Mouse (Mus musculus): Measurements from ENCODE around the gene Nol3. TPM values are rescaled to one million over a fixed set of nuclear protein-coding genes. Genes with fewer than 3 reads are reported as not detected.

The Nol3 gene
- polyA plus RNA-seq, 1 experiment from 2014 or later = 3.1 TPM

GRCm38 (mm10) chr8:105265128-105265527 lies 10.8 kb upstream of the Nol3 start:
- Histone ChIP-seq H3K4me2 (peak overlapping the region; percentile 86), H3K9me3 (no peaks in the 10 kb centered on the region), H3K9ac (no peak overlapping the region), H3K36me3 (no peaks in the 10 kb centered on the region), H3K27me3 (peaks cover 72% of the 10 kb centered on the region), H3K4me1 (peaks cover 38% of the 10 kb centered on the region), H3K4me3 (peak overlapping the region; percentile 68), H3K27ac (no peak overlapping the region)
- no peak for ATAC-seq (ENCODE audit: insufficient number of reproducible peaks, low FRiP score, low TSS enrichment, low read depth)
- WGBS = 5% methylated on average over 10 of the region's 10 CpGs

- Histone ChIP-seq H3K4me2 (no peak overlapping the region), H3K4me3 (no peak overlapping the region), H3K36me3 (no peaks in the 10 kb centered on the region), H3K27me3 (peaks cover 73% of the 10 kb centered on the region), H3K9ac (no peak overlapping the region), H3K4me1 (peaks cover 46% of the 10 kb centered on the region), H3K9me3 (no peaks in the 10 kb centered on the region), H3K27ac (no peak overlapping the region)
- ATAC-seq (ENCODE audit: insufficient number of reproducible peaks, low FRiP score, low TSS enrichment, low read depth) = no peak
- WGBS = 36% methylated on average over 13 of the region's 13 CpGs
Observed at GRCm38 (mm10) chr8:105266775-105267174, 9.2 kb upstream of the Nol3 start.

DNA sequence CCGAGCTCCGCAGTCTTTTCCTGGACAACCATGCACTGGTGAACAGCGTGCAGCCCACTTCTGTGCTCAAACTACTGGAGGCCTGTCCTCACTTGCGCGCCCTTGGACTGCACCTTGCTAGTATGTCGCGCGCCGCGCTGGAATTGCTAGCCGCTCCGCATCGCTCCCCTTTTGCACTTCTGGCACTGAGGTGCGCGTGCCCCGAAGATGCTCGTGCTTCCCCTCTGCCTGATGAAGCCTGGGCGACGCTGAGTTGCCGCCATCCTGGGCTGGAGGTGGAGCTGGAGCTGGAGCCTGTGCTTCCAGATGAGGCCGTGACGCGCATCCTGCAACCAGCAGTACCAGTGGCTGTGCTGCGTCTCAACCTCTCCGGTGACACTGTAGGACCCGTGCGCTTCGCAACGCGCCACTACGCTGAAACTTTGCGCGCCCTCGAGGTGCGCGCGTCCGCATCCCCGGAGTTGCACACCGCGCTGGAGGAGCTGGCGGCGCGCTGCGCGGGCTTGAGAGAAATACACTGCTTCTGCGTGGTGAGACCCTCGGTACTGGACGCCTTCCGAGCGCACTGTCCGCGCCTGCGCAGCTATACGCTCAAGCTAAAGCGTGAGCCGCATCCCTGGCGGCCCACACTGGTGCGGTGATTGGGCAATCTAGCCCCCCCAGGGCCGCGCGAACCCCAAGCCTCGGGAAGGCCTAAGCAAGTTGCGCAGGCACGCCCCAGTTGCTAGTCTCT lies 7.4 kb upstream of the Nol3 start:
- Histone ChIP-seq H3K4me2 (peak overlapping the region; percentile 83), H3K27ac (no peak overlapping the region), H3K4me1 (peaks cover 47% of the 10 kb centered on the region), H3K9ac (no peak overlapping the region), H3K9me3 (no peaks in the 10 kb centered on the region), H3K4me3 (peak overlapping the region; percentile 43), H3K36me3 (no peaks in the 10 kb centered on the region), H3K27me3 (peaks cover 83% of the 10 kb centered on the region)
- ATAC-seq (ENCODE audit: insufficient number of reproducible peaks, low FRiP score, low TSS enrichment, low read depth) = no peak
- 2% methylated on average over 65 of the region's 65 CpGs for WGBS

DNA sequence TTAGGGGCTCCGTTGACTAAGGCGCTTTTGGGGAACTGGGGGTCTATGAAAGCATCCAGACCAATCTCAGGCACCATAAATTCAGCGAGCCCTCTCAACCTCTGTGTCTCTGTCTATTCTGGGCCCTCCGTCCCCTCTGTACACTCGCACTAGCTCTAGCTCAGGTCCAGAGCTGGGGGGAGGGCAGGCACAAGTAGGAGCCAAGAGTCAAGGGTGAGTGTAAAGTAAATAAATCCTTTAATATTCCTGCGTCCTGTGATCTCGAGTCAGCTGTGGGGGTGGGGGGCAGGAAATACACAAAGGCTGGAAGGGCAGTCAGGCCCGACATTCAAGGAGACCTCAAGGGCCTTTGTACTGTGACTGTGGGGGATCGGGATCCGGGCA lies 6.9 kb upstream of the Nol3 start:
- peak overlapping the region; percentile 43 for H3K4me3 ChIP-seq
- peak overlapping the region; percentile 83 for H3K4me2 ChIP-seq
- 6% methylated on average over 10 of the region's 10 CpGs for WGBS
- no peaks in the 10 kb centered on the region for H3K36me3 ChIP-seq
- no peaks in the 10 kb centered on the region for H3K9me3 ChIP-seq
- no peak overlapping the region for H3K27ac ChIP-seq
- H3K9ac ChIP-seq = no peak overlapping the region
- peaks cover 82% of the 10 kb centered on the region for H3K27me3 ChIP-seq
- peaks cover 43% of the 10 kb centered on the region for H3K4me1 ChIP-seq
- ATAC-seq (ENCODE audit: insufficient number of reproducible peaks, low FRiP score, low TSS enrichment, low read depth) = no peak

DNA sequence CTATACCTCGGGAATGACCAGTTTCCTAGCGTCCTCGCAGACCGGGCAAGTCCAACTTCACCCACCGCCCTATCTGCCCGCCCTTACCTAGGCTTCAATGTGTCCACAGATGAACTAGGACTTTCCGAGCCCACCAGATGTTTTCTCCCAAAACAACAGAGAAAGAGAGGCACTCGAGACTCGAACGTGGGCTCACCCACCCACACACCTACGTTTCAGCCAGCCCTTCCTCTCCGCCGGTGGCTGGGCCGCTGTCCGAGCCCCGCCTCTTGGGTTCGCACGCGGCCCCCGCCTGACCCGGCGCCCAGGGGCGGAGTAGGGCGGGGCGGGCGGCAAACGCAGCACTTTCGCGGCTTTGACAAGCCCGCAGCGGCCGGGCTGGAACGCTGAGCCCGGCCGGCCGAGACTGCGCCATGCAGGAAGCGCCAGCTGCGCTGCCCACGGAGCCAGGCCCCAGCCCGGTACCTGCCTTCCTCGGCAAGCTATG lies 6.4 kb upstream of the Nol3 start, which contains the start of gene Hsf4:
Gene Hsf4, plus strand, starts transcription at position 341 of the 487 bp plus-strand sequence.
- no peaks in the 10 kb centered on the region for H3K36me3 ChIP-seq
- peaks cover 85% of the 10 kb centered on the region for H3K27me3 ChIP-seq
- H3K27ac ChIP-seq = no peak within 1 kb of the TSS
- peak within 1 kb of the TSS; percentile 83 for H3K4me2 ChIP-seq
- peaks cover 42% of the 10 kb centered on the region for H3K4me1 ChIP-seq
- WGBS = 1% methylated on average over 42 of the region's 42 CpGs
- ATAC-seq (ENCODE audit: insufficient number of reproducible peaks, low FRiP score, low TSS enrichment, low read depth) = no peak
- H3K9ac ChIP-seq = 0 out of 2 replicates have a peak within 1 kb of the TSS, but pooled peaks have one; percentile 7
- H3K4me3 ChIP-seq = peak within 1 kb of the TSS; percentile 43
- H3K9me3 ChIP-seq = no peaks in the 10 kb centered on the region

- peak overlapping the region; percentile 83 for H3K4me2 ChIP-seq
- H3K27ac ChIP-seq = no peak overlapping the region
- ATAC-seq (ENCODE audit: insufficient number of reproducible peaks, low FRiP score, low TSS enrichment, low read depth) = no peak
- peaks cover 38% of the 10 kb centered on the region for H3K4me1 ChIP-seq
- 4% methylated on average over 39 of the region's 39 CpGs for WGBS
- H3K9ac ChIP-seq = 0 out of 2 replicates have a peak overlapping the region, but pooled peaks have one; percentile 7
- peak overlapping the region; percentile 43 for H3K4me3 ChIP-seq
- no peaks in the 10 kb centered on the region for H3K9me3 ChIP-seq
- peaks cover 93% of the 10 kb centered on the region for H3K27me3 ChIP-seq
- no peaks in the 10 kb centered on the region for H3K36me3 ChIP-seq
Observed at GRCm38 (mm10) chr8:105270101-105270915, 5.6 kb upstream of the Nol3 start.

DNA sequence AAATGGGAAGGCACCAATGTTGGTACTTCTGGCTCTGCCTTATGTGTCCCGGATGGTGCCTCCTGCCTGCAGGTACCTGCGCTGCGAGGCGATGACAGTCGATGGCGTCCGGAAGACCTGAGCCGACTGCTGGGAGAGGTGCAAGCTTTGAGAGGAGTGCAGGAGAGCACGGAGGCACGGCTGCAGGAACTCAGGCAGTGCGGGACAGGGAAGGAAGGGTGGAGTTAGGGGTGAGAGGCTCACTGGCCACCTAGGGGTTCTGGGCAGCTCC lies 5.1 kb upstream of the Nol3 start:
- peaks cover 39% of the 10 kb centered on the region for H3K4me1 ChIP-seq
- no peak for ATAC-seq (ENCODE audit: insufficient number of reproducible peaks, low FRiP score, low TSS enrichment, low read depth)
- 4% methylated on average over 11 of the region's 11 CpGs for WGBS
- no peaks in the 10 kb centered on the region for H3K9me3 ChIP-seq
- H3K27me3 ChIP-seq = peaks cover 95% of the 10 kb centered on the region
- 0 out of 2 replicates have a peak overlapping the region, but pooled peaks have one; percentile 83 for H3K4me2 ChIP-seq
- 0 out of 2 replicates have a peak overlapping the region, but pooled peaks have one; percentile 4 for H3K9ac ChIP-seq
- H3K4me3 ChIP-seq = peak overlapping the region; percentile 8; the same call in 1 of the 2 replicates
- H3K36me3 ChIP-seq = no peaks in the 10 kb centered on the region
- no peak overlapping the region for H3K27ac ChIP-seq

DNA sequence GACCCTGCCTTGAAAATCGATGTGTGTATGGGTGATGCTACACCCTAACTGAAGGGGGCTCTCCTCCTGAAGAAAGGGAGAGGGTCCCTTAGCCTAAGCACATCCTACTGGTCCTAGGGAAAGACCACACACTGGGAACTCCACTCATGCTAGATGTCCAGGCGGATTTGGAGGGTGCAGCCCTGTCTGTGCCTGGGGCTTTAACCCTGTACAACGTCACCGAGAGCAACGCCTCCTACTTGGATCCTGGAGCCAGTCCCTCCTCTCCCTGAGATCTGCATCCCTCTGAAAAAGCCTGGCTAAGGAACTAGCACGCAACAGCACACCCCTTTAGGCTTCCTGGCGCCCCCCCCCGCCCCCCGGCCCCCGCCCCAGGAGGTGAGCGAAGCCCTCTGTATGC lies 553 bp upstream of the Nol3 start:
- peak overlapping the region; percentile 44; the same call in 1 of the 2 replicates for H3K4me3 ChIP-seq
- H3K36me3 ChIP-seq = no peaks in the 10 kb centered on the region
- peak overlapping the region; percentile 85; the same call in 1 of the 2 replicates for H3K4me2 ChIP-seq
- H3K27ac ChIP-seq = no peak overlapping the region
- peaks cover 33% of the 10 kb centered on the region for H3K4me1 ChIP-seq
- WGBS = 5% methylated on average over 11 of the region's 11 CpGs
- H3K9me3 ChIP-seq = no peaks in the 10 kb centered on the region
- ATAC-seq (ENCODE audit: insufficient number of reproducible peaks, low FRiP score, low TSS enrichment, low read depth) = no peak
- no peak overlapping the region for H3K9ac ChIP-seq
- H3K27me3 ChIP-seq = peaks cover 94% of the 10 kb centered on the region

- peaks cover 82% of the 10 kb centered on the region for H3K27me3 ChIP-seq
- H3K9ac ChIP-seq = peak overlapping the region; percentile 31
- no peak overlapping the region for H3K27ac ChIP-seq
- H3K9me3 ChIP-seq = no peaks in the 10 kb centered on the region
- peaks cover 27% of the 10 kb centered on the region for H3K4me1 ChIP-seq
- H3K36me3 ChIP-seq = no peaks in the 10 kb centered on the region
- H3K4me3 ChIP-seq = peak overlapping the region; percentile 44
- peak; percentile 56; the same call in 1 of the 2 replicates for ATAC-seq (ENCODE audit: insufficient number of reproducible peaks, low FRiP score, low TSS enrichment, low read depth)
- WGBS = 3% methylated on average over 30 of the region's 30 CpGs
- H3K4me2 ChIP-seq = peak overlapping the region; percentile 85
Observed at GRCm38 (mm10) chr8:105276292-105277120, 566 bp downstream of the Nol3 start.

DNA sequence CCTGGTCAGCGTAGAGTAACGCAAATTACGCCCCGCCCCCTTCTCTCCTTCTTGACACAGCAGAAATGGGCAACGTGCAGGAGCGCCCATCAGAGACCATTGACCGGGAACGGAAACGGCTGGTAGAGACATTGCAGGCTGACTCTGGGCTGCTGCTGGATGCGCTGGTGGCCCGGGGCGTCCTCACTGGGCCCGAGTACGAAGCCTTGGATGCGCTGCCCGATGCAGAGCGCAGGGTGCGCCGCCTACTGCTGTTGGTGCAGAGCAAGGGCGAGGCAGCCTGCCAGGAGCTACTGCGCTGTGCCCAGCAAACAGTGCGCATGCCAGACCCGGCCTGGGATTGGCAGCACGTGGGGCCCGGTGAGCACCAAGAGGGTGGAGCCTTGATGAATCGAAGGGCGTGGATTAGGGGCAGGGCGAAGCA lies 3.0 kb downstream of the Nol3 start:
- Histone ChIP-seq H3K36me3 (peaks cover 3% of the 10 kb centered on the region; the same call in 1 of the 2 replicates), H3K9ac (no peak overlapping the region), H3K9me3 (no peaks in the 10 kb centered on the region), H3K27ac (no peak overlapping the region), H3K4me1 (peaks cover 30% of the 10 kb centered on the region), H3K27me3 (peaks cover 62% of the 10 kb centered on the region), H3K4me2 (peak overlapping the region; percentile 53), H3K4me3 (peak overlapping the region; percentile 28)
- ATAC-seq (ENCODE audit: insufficient number of reproducible peaks, low FRiP score, low TSS enrichment, low read depth) = peak; percentile 30; the same call in 1 of the 2 replicates
- WGBS = 4% methylated on average over 28 of the region's 28 CpGs

- ATAC-seq (ENCODE audit: insufficient number of reproducible peaks, low FRiP score, low TSS enrichment, low read depth) = no peak
- 63% methylated on average over 3 of the region's 3 CpGs for WGBS
- Histone ChIP-seq H3K27ac (no peak overlapping the region), H3K9ac (no peak overlapping the region), H3K36me3 (peaks cover 12% of the 10 kb centered on the region; the same call in 1 of the 2 replicates), H3K4me2 (no peak overlapping the region), H3K4me1 (peaks cover 26% of the 10 kb centered on the region), H3K27me3 (peaks cover 46% of the 10 kb centered on the region), H3K9me3 (no peaks in the 10 kb centered on the region), H3K4me3 (no peak overlapping the region)
Observed at GRCm38 (mm10) chr8:105280567-105280966, 4.6 kb downstream of the Nol3 start.
